Mouse (Mus musculus) myocyte (in vitro differentiated cells): Measurements from ENCODE around the gene Krt87.

Source experiments
- MYOD1 ChIP-seq, 3 experiments: IDR thresholded peaks; one replicate each; pipeline ENCODE4 v1.6.1; 2011; ENCODE audit warnings: control low read depth in 2 of 3, low read depth in 2 of 3, mild to moderate bottlenecking in 2 of 3, moderate library complexity in 1 of 3; ENCODE audit not compliant: insufficient read length in 2 of 3, control insufficient read depth in 1 of 3
- MYOG ChIP-seq, 3 experiments: IDR thresholded peaks; one replicate each; pipeline ENCODE4 v1.6.1; 2011; ENCODE audit warnings: control low read depth in 2 of 3, low read depth in 2 of 3, mild to moderate bottlenecking in 2 of 3; ENCODE audit not compliant: insufficient read length in 2 of 3, control insufficient read depth in 1 of 3, insufficient read depth in 1 of 3
- POLR2A ChIP-seq: IDR thresholded peaks from one replicate; pipeline ENCODE4 v1.6.1; 2011; ENCODE audit warnings: low read depth, mild to moderate bottlenecking, control low read depth, moderate library complexity; ENCODE audit not compliant: insufficient read length
- POLR2AphosphoS2 ChIP-seq: IDR thresholded peaks from one replicate; pipeline ENCODE4 v1.6.1; 2011; ENCODE audit warnings: low read depth, control low read depth; ENCODE audit not compliant: insufficient read length
- REST ChIP-seq: IDR thresholded peaks from one replicate; pipeline ENCODE4 v1.6.1; 2011; ENCODE audit warnings: mild to moderate bottlenecking, control low read depth, moderate library complexity; ENCODE audit not compliant: insufficient read depth, insufficient read length
- SRF ChIP-seq: IDR thresholded peaks from one replicate; pipeline ENCODE4 v1.6.1; 2011; ENCODE audit warnings: low read depth; ENCODE audit not compliant: control insufficient read depth, insufficient read length
- TCF3 ChIP-seq: IDR thresholded peaks from one replicate; pipeline ENCODE4 v1.6.1; 2011; ENCODE audit warnings: low read depth, control low read depth; ENCODE audit not compliant: insufficient read length

DNA sequence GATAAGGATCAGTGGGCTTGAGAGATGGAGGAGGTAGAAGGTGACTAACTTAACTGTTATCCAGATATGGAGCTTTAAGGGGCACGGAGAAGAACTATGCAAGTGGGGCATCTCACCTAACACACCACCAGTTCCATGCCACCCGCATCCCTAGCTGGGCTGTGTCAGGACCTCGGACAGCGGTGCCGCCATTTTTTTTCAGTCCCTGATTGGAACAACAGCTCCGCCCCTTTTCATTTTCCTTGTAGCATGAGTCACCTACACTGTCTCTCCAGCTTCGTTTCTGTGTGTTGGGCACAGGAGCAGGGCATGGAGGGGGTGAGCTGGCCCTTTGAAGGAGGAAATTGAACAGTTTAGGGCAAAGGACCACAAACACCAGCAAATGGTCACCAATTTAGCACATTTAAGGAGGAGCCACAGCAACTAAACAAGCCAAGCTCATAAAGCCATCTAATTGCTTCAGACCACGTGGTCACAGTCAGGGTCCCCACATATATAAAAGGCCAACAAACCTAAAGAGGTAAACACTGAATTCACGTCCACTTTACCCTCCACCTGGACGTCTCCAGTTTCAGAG, 34.4 kb upstream of the Krt87 start, which contains the start of gene Krt86:
- TF ChIP-seq MYOD1 (IDR thresholded peaks at IDR 0.05; ENCODE audit: control insufficient read depth in 1 of 3, insufficient read length in 2 of 3, low read depth in 2 of 3) (no peak), TCF3 (no peak), MYOG (IDR thresholded peaks at IDR 0.05; ENCODE audit: control insufficient read depth in 1 of 3, insufficient read depth in 1 of 3, insufficient read length in 2 of 3, low read depth in 2 of 3) (no peak), REST (peak; percentile 94), SRF (no peak), POLR2A (no peak), POLR2AphosphoS2 (no peak)
